Mouse (Mus musculus) urinary bladder, postnatal 0 days (tissue): ENCODE measurements around the gene Bloc1s5. TPM values are rescaled to one million over a fixed set of nuclear protein-coding genes. Genes with fewer than 3 reads are reported as not detected.

Experiments
- polyA plus RNA-seq: library from polyadenylated mRNA; unstranded; fragments of >200 nt; fragmentation: Nextera tagmentation; extraction: Ambion mirVana; gene quantifications from 2 replicates; pipeline ENCODE4 v1.2.1, GENCODE M21; 2015

Gene Bloc1s5
- polyA plus RNA-seq = 11.3 and 14.4 TPM in 2 replicates

GRCm38 (mm10) chr13:38634800-38635269 is at the start of gene Bloc1s5:
Gene Bloc1s5 (minus strand): TSS chr13:38635109.

GRCm38 (mm10) chr13:38658528-38659280 is 23.8 kb upstream of the Bloc1s5 start, which contains the start of gene Eef1e1:
Gene Eef1e1 (minus strand): TSS chr13:38659058.

Other genes with a start within 250 kb of the Bloc1s5 start
- gene Txndc5, start 106.3 kb downstream of the Bloc1s5 start, polyA plus RNA-seq = 184 and 210 TPM in 2 replicates
- 31.0 and 32.0 TPM in 2 replicates for gene Eef1e1, start 23.9 kb upstream of the Bloc1s5 start, polyA plus RNA-seq